Mouse (Mus musculus): ENCODE data around the gene Clec18a. TPM values are rescaled to one million over a fixed set of nuclear protein-coding genes. Genes with fewer than 3 reads are reported as not detected.
A peak's percentile ranks its signal among the peaks of the same experiment; 100 is the strongest.
"Not testable (repeated sequence)": the region's sequence is repeated elsewhere in the genome, so short reads cannot be mapped to it uniquely, and the experiment has no call there.

Clec18a gene
- polyA plus RNA-seq (2014; fragmentation: Nextera tagmentation; extraction: Ambion mirVana): 0.36 and 0.49 TPM in 2 replicates

GRCm38 (mm10) chr8:111092326-111092725, at the start of gene Clec18a:
Gene Clec18a (minus strand): TSS chr8:111092426.
- H3K4me1 ChIP-seq (replicated peaks; ENCODE audit: control insufficient read depth, insufficient read depth, low read length); ATAC-seq (replicated peaks; ENCODE audit: low FRiP score); H3K9ac ChIP-seq (ENCODE audit: low read length); H3K4me2 ChIP-seq (ENCODE audit: low read depth, low read length, severe bottlenecking); DNase-seq (ENCODE audit: low spot score); H3K4me3 ChIP-seq (ENCODE audit: low read depth, low read length); H3K27ac ChIP-seq (ENCODE audit: low read depth, low read length); H3K36me3 ChIP-seq (ENCODE audit: control insufficient read depth, insufficient read depth, low read length); H3K27me3 ChIP-seq (ENCODE audit: control insufficient read depth, insufficient read depth, low read length); H3K9me3 ChIP-seq (ENCODE audit: control insufficient read depth, low read length): not testable (repeated sequence)
- 90% methylated on average over 5 of the region's 6 CpGs for WGBS

GRCm38 (mm10) chr8:111130756-111131155, 38.5 kb upstream of the Clec18a start:
- Histone ChIP-seq H3K9me3 (ENCODE audit: control insufficient read depth, low read length) (no peaks in the 10 kb centered on the region), H3K4me1 (replicated peaks; ENCODE audit: control insufficient read depth, insufficient read depth, low read length) (no peaks in the 10 kb centered on the region), H3K27ac (ENCODE audit: low read depth, low read length) (no peak overlapping the region), H3K27me3 (ENCODE audit: control insufficient read depth, insufficient read depth, low read length) (no peaks in the 10 kb centered on the region), H3K4me3 (ENCODE audit: low read depth, low read length) (no peak overlapping the region), H3K4me2 (ENCODE audit: low read depth, low read length, severe bottlenecking) (no peak overlapping the region), H3K9ac (ENCODE audit: low read length) (no peak overlapping the region), H3K36me3 (ENCODE audit: control insufficient read depth, insufficient read depth, low read length) (peaks cover 4% of the 10 kb centered on the region; the same call in 1 of the 2 replicates)
- ATAC-seq (replicated peaks; ENCODE audit: low FRiP score) (no peak), DNase-seq (ENCODE audit: low spot score) (no peak)
- 91% methylated on average over 2 of the region's 2 CpGs for WGBS

DNA sequence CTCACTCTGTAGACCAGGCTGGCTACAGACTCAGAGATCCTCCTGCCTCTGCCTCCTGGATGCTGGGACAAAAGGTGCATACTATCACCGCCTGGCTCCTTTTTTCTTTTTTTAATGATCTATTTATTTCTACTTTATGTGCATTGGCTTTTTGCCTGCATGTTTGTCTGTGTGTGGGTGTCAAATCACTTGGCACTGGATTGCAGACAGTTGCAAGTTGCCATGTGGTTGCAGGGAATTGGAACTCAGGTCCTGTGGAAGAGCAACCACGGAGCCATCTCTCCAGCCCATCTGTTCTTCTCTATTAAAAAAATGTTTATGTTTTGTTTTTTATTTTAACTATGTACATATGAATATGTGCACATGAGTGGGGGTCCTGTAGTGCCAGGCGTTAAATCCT, 27.3 kb upstream of the Clec18a start:
- no peak for ATAC-seq (replicated peaks; ENCODE audit: low FRiP score)
- Histone ChIP-seq H3K27me3 (ENCODE audit: control insufficient read depth, insufficient read depth, low read length) (no peaks in the 10 kb centered on the region), H3K27ac (ENCODE audit: low read depth, low read length) (no peak overlapping the region), H3K4me3 (ENCODE audit: low read depth, low read length) (no peak overlapping the region), H3K4me2 (ENCODE audit: low read depth, low read length, severe bottlenecking) (no peak overlapping the region), H3K9me3 (ENCODE audit: control insufficient read depth, low read length) (no peaks in the 10 kb centered on the region), H3K9ac (ENCODE audit: low read length) (no peak overlapping the region), H3K36me3 (ENCODE audit: control insufficient read depth, insufficient read depth, low read length) (peaks cover under 1% of the 10 kb centered on the region; the same call in 1 of the 2 replicates), H3K4me1 (replicated peaks; ENCODE audit: control insufficient read depth, insufficient read depth, low read length) (no peaks in the 10 kb centered on the region)
- no peak for DNase-seq (ENCODE audit: low spot score)
- WGBS: 92% methylated on average over 3 of the region's 3 CpGs

- no peak for ATAC-seq (replicated peaks; ENCODE audit: low FRiP score)
- no peak overlapping the region for H3K4me2 ChIP-seq (ENCODE audit: low read depth, low read length, severe bottlenecking)
- H3K4me3 ChIP-seq (ENCODE audit: low read depth, low read length): no peak overlapping the region
- H3K27me3 ChIP-seq (ENCODE audit: control insufficient read depth, insufficient read depth, low read length): no peaks in the 10 kb centered on the region
- WGBS: 94% methylated on average over 5 of the region's 5 CpGs
- H3K9ac ChIP-seq (ENCODE audit: low read length): no peak overlapping the region
- DNase-seq (ENCODE audit: low spot score): no peak
- no peak overlapping the region for H3K27ac ChIP-seq (ENCODE audit: low read depth, low read length)
- H3K9me3 ChIP-seq (ENCODE audit: control insufficient read depth, low read length): no peaks in the 10 kb centered on the region
- peaks cover 2% of the 10 kb centered on the region; the same call in 1 of the 2 replicates for H3K36me3 ChIP-seq (ENCODE audit: control insufficient read depth, insufficient read depth, low read length)
- H3K4me1 ChIP-seq (replicated peaks; ENCODE audit: control insufficient read depth, insufficient read depth, low read length): no peaks in the 10 kb centered on the region
Observed at GRCm38 (mm10) chr8:111114891-111115290, 22.7 kb upstream of the Clec18a start.

DNA sequence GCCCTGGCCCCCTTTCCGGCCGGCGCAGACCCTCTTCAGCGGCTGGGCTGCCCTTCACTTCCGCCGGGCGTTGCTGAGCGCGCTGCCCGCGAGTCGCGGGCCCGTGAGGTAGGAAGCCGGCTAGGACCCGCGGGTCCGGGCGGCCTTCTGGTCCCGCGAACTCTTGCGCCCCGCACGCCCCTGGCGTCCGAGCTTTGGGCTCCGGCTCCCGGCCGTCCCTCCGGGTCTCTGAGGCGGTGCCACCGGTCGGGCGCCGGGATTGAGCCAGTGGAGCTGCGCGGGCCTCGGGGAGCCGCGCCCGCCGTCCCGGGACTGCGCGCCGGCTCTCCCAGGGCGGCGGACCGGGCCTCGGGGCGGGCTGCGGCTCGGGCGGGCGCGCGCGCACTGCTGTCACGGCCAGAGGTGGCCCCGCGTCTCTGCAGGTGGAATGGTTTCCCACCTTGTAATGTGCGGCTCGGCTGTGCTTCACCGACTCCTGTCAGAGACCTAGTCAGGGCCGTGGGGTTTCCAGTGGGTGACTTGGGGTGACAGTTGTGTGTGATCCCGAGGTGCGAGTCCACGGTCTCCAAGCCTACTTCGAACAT, 2.6 kb upstream of the Clec18a start:
- not testable (repeated sequence) for H3K36me3 ChIP-seq (ENCODE audit: control insufficient read depth, insufficient read depth, low read length); H3K9me3 ChIP-seq (ENCODE audit: control insufficient read depth, low read length); H3K27ac ChIP-seq (ENCODE audit: low read depth, low read length); H3K4me1 ChIP-seq (replicated peaks; ENCODE audit: control insufficient read depth, insufficient read depth, low read length); ATAC-seq (replicated peaks; ENCODE audit: low FRiP score); H3K27me3 ChIP-seq (ENCODE audit: control insufficient read depth, insufficient read depth, low read length)
- Histone ChIP-seq H3K4me2 (ENCODE audit: low read depth, low read length, severe bottlenecking) (peak overlapping the region; percentile 67), H3K4me3 (ENCODE audit: low read depth, low read length) (peak overlapping the region; percentile 57), H3K9ac (ENCODE audit: low read length) (peak overlapping the region; percentile 66)
- WGBS: under 1% methylated on average over 61 of the region's 69 CpGs
- peak; percentile 57 for DNase-seq (ENCODE audit: low spot score)

DNA sequence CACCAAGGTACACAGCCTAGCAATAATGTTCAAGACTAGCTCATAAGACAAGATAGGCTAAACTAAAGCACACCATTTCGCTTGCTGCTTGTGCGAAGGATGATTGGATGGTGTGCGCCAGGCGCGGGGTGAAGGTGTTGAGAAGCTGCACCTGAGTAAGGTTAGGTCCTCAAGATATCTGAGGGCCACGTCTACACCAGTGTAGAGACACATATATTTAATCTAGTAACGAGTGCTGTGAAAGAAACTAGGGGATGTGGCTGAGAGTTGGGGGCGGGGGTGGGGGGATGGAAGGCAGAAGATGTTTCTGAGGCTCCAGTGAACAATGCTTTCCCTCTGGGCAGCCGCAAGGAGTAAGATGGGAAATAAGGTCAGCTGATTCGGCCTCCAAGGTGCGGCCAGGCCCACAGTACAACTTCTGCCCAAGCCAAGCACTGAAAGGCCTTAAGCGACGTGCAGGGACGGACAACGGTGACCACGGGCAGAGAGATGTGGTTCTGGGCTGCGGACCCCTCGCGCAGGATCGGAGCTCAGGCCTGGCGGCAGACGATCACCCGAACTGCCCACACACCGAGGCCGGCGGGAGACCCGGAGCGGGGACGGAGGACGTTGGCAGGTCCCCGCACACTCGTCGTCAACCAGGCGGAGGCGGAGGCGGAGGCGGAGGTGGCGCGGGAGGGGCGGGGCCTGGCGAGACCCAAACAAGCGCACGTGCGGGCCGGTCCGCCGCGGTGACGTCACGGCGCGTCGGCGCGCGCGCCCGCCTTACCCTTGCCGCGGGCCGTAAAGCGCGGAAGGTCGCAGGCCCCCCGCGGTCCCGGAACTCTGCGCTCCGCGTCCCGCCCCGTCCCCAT, 1.9 kb upstream of the Clec18a start, which contains the start of gene Pdpr:
TSS of gene Pdpr (plus strand) at position 766 of the 854 bp plus-strand sequence.
- Histone ChIP-seq H3K9me3 (ENCODE audit: control insufficient read depth, low read length) (no peaks in the 10 kb centered on the region), H3K4me3 (ENCODE audit: low read depth, low read length) (peak within 1 kb of the TSS; percentile 57), H3K9ac (ENCODE audit: low read length) (peak within 1 kb of the TSS; percentile 66), H3K27me3 (ENCODE audit: control insufficient read depth, insufficient read depth, low read length) (no peaks in the 10 kb centered on the region), H3K4me1 (replicated peaks; ENCODE audit: control insufficient read depth, insufficient read depth, low read length) (no peaks in the 10 kb centered on the region; the same call in 1 of the 2 replicates), H3K27ac (ENCODE audit: low read depth, low read length) (no peak within 1 kb of the TSS), H3K36me3 (ENCODE audit: control insufficient read depth, insufficient read depth, low read length) (no peaks in the 10 kb centered on the region), H3K4me2 (ENCODE audit: low read depth, low read length, severe bottlenecking) (peak within 1 kb of the TSS; percentile 67)
- ATAC-seq (replicated peaks; ENCODE audit: low FRiP score) (peak; percentile 92), DNase-seq (ENCODE audit: low spot score) (peak; percentile 95)
- WGBS: 6% methylated on average over 64 of the region's 72 CpGs

DNA sequence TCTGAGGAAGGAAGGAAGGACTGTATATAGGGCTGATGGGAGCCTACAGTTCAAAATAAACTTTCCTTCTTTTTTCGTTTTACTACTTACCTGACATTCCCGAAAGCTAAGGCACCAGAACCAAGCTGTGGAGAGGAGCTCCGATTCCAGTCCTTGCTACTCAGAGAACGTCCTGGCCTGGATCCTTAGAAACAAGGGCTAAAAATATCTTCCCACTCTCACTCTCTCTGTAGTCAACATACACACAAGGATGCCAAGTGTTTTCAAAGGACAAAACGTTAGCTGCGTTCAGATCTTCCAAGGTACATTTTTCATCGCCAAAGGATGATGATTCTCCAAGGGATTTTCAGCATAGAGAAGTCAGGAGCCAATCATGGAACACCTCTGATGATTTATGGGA, 520 bp downstream of the Clec18a start:
- Histone ChIP-seq H3K36me3 (ENCODE audit: control insufficient read depth, insufficient read depth, low read length) (no peaks in the 10 kb centered on the region), H3K27ac (ENCODE audit: low read depth, low read length) (no peak overlapping the region), H3K9me3 (ENCODE audit: control insufficient read depth, low read length) (no peaks in the 10 kb centered on the region), H3K9ac (ENCODE audit: low read length) (no peak overlapping the region), H3K4me1 (replicated peaks; ENCODE audit: control insufficient read depth, insufficient read depth, low read length) (no peaks in the 10 kb centered on the region; the same call in 1 of the 2 replicates), H3K27me3 (ENCODE audit: control insufficient read depth, insufficient read depth, low read length) (no peaks in the 10 kb centered on the region), H3K4me3 (ENCODE audit: low read depth, low read length) (no peak overlapping the region), H3K4me2 (ENCODE audit: low read depth, low read length, severe bottlenecking) (no peak overlapping the region)
- ATAC-seq (replicated peaks; ENCODE audit: low FRiP score): no peak
- WGBS: 86% methylated on average over 7 of the region's 7 CpGs
- DNase-seq (ENCODE audit: low spot score): no peak

GRCm38 (mm10) chr8:111090126-111090525, 2.1 kb downstream of the Clec18a start:
- Histone ChIP-seq H3K27me3 (ENCODE audit: control insufficient read depth, insufficient read depth, low read length) (no peaks in the 10 kb centered on the region), H3K9me3 (ENCODE audit: control insufficient read depth, low read length) (no peaks in the 10 kb centered on the region), H3K4me3 (ENCODE audit: low read depth, low read length) (no peak overlapping the region), H3K36me3 (ENCODE audit: control insufficient read depth, insufficient read depth, low read length) (no peaks in the 10 kb centered on the region), H3K4me2 (ENCODE audit: low read depth, low read length, severe bottlenecking) (no peak overlapping the region), H3K4me1 (replicated peaks; ENCODE audit: control insufficient read depth, insufficient read depth, low read length) (no peaks in the 10 kb centered on the region; the same call in 1 of the 2 replicates), H3K27ac (ENCODE audit: low read depth, low read length) (no peak overlapping the region), H3K9ac (ENCODE audit: low read length) (no peak overlapping the region)
- no peak for ATAC-seq (replicated peaks; ENCODE audit: low FRiP score)
- 0% methylated on average over 2 of the region's 2 CpGs for WGBS
- DNase-seq (ENCODE audit: low spot score): peak; percentile 90
